Mouse (Mus musculus) embryonic fibroblast, embryonic 13.5 days (primary cell): ENCODE data around the gene Arl15.

ENCODE experiments used
- CTCF ChIP-seq: IDR thresholded peaks from 2 replicates; pipeline ENCODE4 v1.5.1; 2011; ENCODE audit warnings: mild to moderate bottlenecking, control low read depth, low read length, moderate library complexity, borderline replicate concordance; ENCODE audit not compliant: insufficient read depth
- POLR2A ChIP-seq: IDR thresholded peaks from 2 replicates; pipeline ENCODE4 v1.6.1; 2011; ENCODE audit warnings: low read depth, mild to moderate bottlenecking, control low read depth, low read length, moderate library complexity

DNA sequence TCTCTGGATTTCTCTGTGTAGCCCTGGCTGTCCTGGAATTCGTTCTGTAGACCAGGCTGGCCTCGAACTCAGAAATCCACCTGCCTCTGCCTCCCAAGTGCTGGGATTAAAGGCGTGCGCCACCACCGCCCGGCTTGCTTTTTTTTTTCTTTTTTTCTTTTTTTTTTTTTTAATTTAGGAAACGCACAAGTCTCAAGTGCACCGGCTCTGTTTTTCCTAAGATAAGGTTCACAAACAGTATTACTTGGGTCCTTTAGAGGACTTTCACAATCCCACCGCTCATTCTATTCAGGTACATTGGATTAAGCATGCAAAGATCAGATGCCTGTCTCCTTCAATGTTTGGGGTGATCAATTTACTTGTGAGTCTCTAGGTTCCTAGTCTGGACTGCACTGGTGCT, 668 bp upstream of the Arl15 start:
- TF ChIP-seq CTCF (no peak), POLR2A (no peak)
